Mouse (Mus musculus) stomach, embryonic 16.5 days (tissue): ENCODE results near the gene Echs1. TPM values are rescaled to one million over a fixed set of nuclear protein-coding genes. Genes with fewer than 3 reads are reported as not detected.
"Not testable (repeated sequence)": the region's sequence is repeated elsewhere in the genome, so short reads cannot be mapped to it uniquely, and the experiment has no call there.

ENCODE experiments used
- ATAC-seq: fragments of 200-750 bp; cut with Nextera tagmentation; 2 replicates; pipeline ENCODE4 v1.8.0; 2017; ENCODE audit warnings: moderate number of reproducible peaks, moderate TSS enrichment; ENCODE audit not compliant: insufficient read depth, low FRiP score
- H3K27ac ChIP-seq: fragments of 300-500 bp; sonication (generic); 2 replicates; pipeline ENCODE4 v1.5.1; 2014; ENCODE audit warnings: low read length
- H3K27me3 ChIP-seq: fragments of 300-500 bp; sonication (generic); 2 replicates; pipeline ENCODE4 v1.6.1; 2014; ENCODE audit warnings: low read length, control low read depth, mixed read lengths; ENCODE audit not compliant: control insufficient read depth, insufficient read depth
- H3K36me3 ChIP-seq: fragments of 300-500 bp; sonication (generic); 2 replicates; pipeline ENCODE4 v1.6.1; 2014; ENCODE audit warnings: low read length; ENCODE audit not compliant: control insufficient read depth, insufficient read depth
- H3K4me1 ChIP-seq: fragments of 300-500 bp; sonication (generic); 2 replicates; pipeline ENCODE4 v1.6.1; 2014; ENCODE audit warnings: low read length, control low read depth, mixed read lengths; ENCODE audit not compliant: control insufficient read depth, insufficient read depth
- H3K4me2 ChIP-seq: fragments of 300-500 bp; sonication (generic); 2 replicates; pipeline ENCODE4 v1.6.1; 2014; ENCODE audit warnings: low read depth, low read length, mixed read lengths
- H3K4me3 ChIP-seq: fragments of 300-500 bp; sonication (generic); replicated peaks from 2 replicates; pipeline ENCODE4 v1.5.1; 2014; ENCODE audit warnings: mild to moderate bottlenecking, low read length
- H3K9ac ChIP-seq: fragments of 300-500 bp; sonication (generic); 2 replicates; pipeline ENCODE4 v1.6.1; 2014; ENCODE audit warnings: low read length
- H3K9me3 ChIP-seq: fragments of 300-500 bp; sonication (generic); replicated peaks from 2 replicates; pipeline ENCODE4 v1.6.1; 2016; ENCODE audit warnings: low read length, control low read depth; ENCODE audit not compliant: control insufficient read depth
- whole genome bisulfite sequencing: fragments of 180-500 bp; shearing (Covaris S2); extraction: QIAGEN DNeasy Blood & Tissue Kit; methylation state at CpG from one replicate; pipeline ENCODE4 v1.1.7; 2014; 5-methylcytosine and 5-hydroxymethylcytosine counted together
- polyA plus RNA-seq: library from polyadenylated mRNA; unstranded; fragments of >200 nt; fragmentation: Nextera tagmentation; extraction: Ambion mirVana; gene quantifications from 2 replicates; pipeline ENCODE4 v1.2.1, GENCODE M21; 2015

The Echs1 gene
- polyA plus RNA-seq, 1 experiment from 2014 or later: 156 TPM

DNA sequence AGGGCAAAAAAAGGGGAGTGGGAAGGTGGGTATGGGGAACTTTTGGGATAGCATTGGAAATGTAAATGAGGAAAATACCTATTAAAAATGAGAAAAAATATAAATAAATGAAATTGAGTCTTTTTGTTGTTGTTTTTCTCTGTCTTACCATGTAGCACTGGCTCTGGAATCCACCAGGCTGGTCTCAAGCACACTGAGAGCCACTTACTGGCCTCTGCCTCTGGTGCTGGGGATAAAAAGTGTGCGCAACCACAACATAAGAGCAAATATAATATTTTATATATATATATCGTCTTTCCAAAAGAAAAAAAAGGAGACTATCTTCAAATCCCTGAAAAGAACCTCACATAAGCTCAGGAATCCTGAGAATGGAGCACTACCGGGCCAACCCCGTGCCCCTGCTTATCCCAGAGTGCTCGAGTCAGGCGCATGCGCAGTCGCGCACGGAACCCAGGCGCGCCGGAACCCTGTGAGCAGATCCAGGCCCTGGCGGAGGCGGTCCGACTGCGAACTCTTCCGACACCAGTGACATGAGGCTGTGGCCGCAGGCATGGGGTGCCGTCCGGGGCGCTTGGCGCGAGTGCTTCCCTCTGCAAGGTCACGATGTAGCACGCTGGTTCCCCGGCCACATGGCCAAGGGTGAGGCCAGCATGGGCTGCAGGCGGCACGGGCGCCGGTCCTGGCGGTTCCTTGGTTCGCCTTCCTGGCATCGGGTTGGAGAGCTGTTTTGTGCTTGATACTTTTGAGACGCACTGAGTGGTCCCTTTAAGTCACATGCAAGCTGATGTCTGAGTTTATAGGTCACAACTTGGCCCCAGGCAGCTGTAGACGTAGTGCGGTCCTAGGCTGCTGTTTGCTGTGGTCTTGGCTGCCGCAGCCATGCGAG, 21.1 kb upstream of the Echs1 start, which contains the start of gene Mtg1:
Gene Mtg1 (plus strand): TSS at position 430 of the 886 bp plus-strand sequence.
- H3K4me1 ChIP-seq: peaks cover 5% of the 10 kb centered on the region; the same call in 1 of the 2 replicates
- no peaks in the 10 kb centered on the region for H3K27me3 ChIP-seq
- peak within 1 kb of the TSS; percentile 93 for H3K4me3 ChIP-seq
- H3K36me3 ChIP-seq: peaks cover 2% of the 10 kb centered on the region; the same call in 1 of the 2 replicates
- peak within 1 kb of the TSS; percentile 74; the same call in 1 of the 2 replicates for H3K27ac ChIP-seq
- whole genome bisulfite sequencing: 2% methylated on average over 39 of the region's 39 CpGs
- H3K9ac ChIP-seq: peak within 1 kb of the TSS; percentile 98
- peak within 1 kb of the TSS; percentile 97 for H3K4me2 ChIP-seq
- H3K9me3 ChIP-seq: no peaks in the 10 kb centered on the region
- ATAC-seq: peak; percentile 97

- H3K36me3 ChIP-seq: peaks cover 2% of the 10 kb centered on the region; the same call in 1 of the 2 replicates
- no peaks in the 10 kb centered on the region for H3K27me3 ChIP-seq
- no peak overlapping the region for H3K4me2 ChIP-seq
- peaks cover 5% of the 10 kb centered on the region; the same call in 1 of the 2 replicates for H3K4me1 ChIP-seq
- 78% methylated on average over 5 of the region's 5 CpGs for WGBS
- H3K9me3 ChIP-seq: no peaks in the 10 kb centered on the region
- peak overlapping the region; percentile 42; the same call in 1 of the 2 replicates for H3K27ac ChIP-seq
- ATAC-seq: no peak
- no peak overlapping the region for H3K9ac ChIP-seq
- H3K4me3 ChIP-seq: no peak overlapping the region
Observed at GRCm38 (mm10) chr7:140135106-140135770, 19.0 kb upstream of the Echs1 start.

GRCm38 (mm10) chr7:140134033-140134432, 17.8 kb upstream of the Echs1 start:
- not testable (repeated sequence) for H3K4me2 ChIP-seq, H3K9ac ChIP-seq, H3K27me3 ChIP-seq, H3K4me3 ChIP-seq, H3K9me3 ChIP-seq, ATAC-seq, H3K4me1 ChIP-seq, H3K27ac ChIP-seq
- peaks cover 10% of the 10 kb centered on the region; the same call in 1 of the 2 replicates for H3K36me3 ChIP-seq
- WGBS: 97% methylated on average over 5 of the region's 7 CpGs

DNA sequence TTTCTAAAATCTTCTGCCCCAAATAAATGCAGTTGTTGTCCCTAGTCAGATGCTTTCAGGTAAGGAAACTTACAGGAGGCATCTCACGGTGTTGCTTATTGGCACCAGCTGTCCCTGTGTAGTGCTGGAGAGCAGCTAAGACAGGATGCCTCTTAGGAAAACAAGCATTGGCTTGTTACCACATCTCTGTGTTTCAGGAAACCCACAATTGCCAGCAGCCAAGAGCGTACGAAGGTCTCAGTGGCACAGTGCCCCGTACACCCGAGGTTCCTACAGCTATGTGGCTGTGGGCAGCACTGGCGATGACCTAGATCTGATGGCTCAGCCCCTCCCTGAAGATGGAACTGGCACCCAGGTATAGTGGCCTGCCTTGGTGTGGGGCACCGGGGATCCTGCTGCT, 15.9 kb upstream of the Echs1 start:
- H3K36me3 ChIP-seq: peaks cover 10% of the 10 kb centered on the region; the same call in 1 of the 2 replicates
- H3K4me3 ChIP-seq, H3K4me1 ChIP-seq, H3K9ac ChIP-seq, H3K27ac ChIP-seq, H3K9me3 ChIP-seq, ATAC-seq, H3K4me2 ChIP-seq, H3K27me3 ChIP-seq: not testable (repeated sequence)
- 82% methylated on average over 7 of the region's 7 CpGs for WGBS

DNA sequence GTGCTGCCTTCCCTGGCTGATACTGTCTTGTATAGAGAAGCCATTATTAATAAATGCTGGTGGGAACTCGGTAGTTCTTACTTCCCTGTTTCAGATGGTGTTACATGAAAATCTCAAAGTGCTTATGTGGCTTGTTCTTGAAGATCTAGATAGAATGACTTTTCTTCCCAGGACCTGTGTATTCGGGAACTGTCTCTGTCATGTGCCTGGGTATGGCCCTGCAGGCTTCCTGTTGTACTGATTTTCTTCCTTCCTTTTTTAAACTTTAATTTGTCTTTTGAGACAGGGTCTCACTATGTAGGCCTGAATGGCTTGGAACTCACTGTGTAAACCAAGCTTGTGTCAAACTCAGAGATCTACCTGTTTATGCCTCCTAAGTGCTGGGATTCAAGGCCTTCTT, 11.6 kb upstream of the Echs1 start:
- 84% methylated on average over 2 of the region's 2 CpGs for WGBS
- H3K27me3 ChIP-seq: no peaks in the 10 kb centered on the region

DNA sequence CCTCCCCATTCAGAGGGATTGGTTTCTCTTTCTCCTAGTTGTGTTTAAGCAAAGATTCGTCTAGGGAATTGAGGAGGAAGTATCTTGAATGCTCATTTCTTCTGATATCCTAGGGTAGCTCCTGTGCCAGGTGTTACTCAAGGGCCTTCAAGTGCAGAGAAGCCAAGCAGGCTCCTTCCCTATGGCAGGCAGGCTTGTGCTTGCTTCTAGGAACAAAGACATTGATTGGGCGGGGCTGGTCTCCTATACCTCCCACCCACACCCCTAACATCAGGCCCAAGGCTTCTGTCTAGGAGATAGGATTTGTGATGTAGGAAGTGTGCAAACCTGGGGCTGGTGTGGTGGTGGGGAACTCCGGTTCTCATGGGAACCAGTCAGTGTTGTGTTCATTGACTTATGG, 10.7 kb upstream of the Echs1 start:
- peak overlapping the region; percentile 24 for H3K4me3 ChIP-seq
- 75% methylated on average over 3 of the region's 3 CpGs for WGBS
- peak overlapping the region; percentile 63 for H3K27ac ChIP-seq

More for the DNA sequence above, 11.6 kb upstream of the Echs1 start:
- Histone ChIP-seq H3K36me3 (0 out of 2 replicates have a peak, but pooled peaks cover 8% of the 10 kb centered on the region), H3K4me3 (no peak overlapping the region), H3K4me2 (no peak overlapping the region), H3K4me1 (peaks cover 5% of the 10 kb centered on the region; the same call in 1 of the 2 replicates), H3K27ac (no peak overlapping the region), H3K9me3 (no peaks in the 10 kb centered on the region), H3K9ac (no peak overlapping the region)
- ATAC-seq: no peak

GRCm38 (mm10) chr7:140126022-140126350, 9.7 kb upstream of the Echs1 start:
- Histone ChIP-seq H3K4me1 (peaks cover 5% of the 10 kb centered on the region; the same call in 1 of the 2 replicates), H3K4me3 (peak overlapping the region; percentile 84), H3K9me3 (no peaks in the 10 kb centered on the region), H3K36me3 (0 out of 2 replicates have a peak, but pooled peaks cover 8% of the 10 kb centered on the region), H3K4me2 (peak overlapping the region; percentile 87), H3K27me3 (no peaks in the 10 kb centered on the region), H3K27ac (peak overlapping the region; percentile 71; the same call in 1 of the 2 replicates), H3K9ac (peak overlapping the region; percentile 94)
- WGBS: 5% methylated on average over 5 of the region's 5 CpGs
- no peak for ATAC-seq

More for the DNA sequence above, 10.7 kb upstream of the Echs1 start:
- H3K36me3 ChIP-seq: 0 out of 2 replicates have a peak, but pooled peaks cover 8% of the 10 kb centered on the region
- H3K4me2 ChIP-seq: peak overlapping the region; percentile 45
- peaks cover 5% of the 10 kb centered on the region; the same call in 1 of the 2 replicates for H3K4me1 ChIP-seq
- ATAC-seq: no peak
- H3K9me3 ChIP-seq: no peaks in the 10 kb centered on the region
- peak overlapping the region; percentile 58 for H3K9ac ChIP-seq
- no peaks in the 10 kb centered on the region for H3K27me3 ChIP-seq

GRCm38 (mm10) chr7:140125278-140126021, 9.2 kb upstream of the Echs1 start:
- 0 out of 2 replicates have a peak, but pooled peaks cover 8% of the 10 kb centered on the region for H3K36me3 ChIP-seq
- peak overlapping the region; percentile 84 for H3K4me3 ChIP-seq
- 1% methylated on average over 40 of the region's 40 CpGs for WGBS
- H3K4me2 ChIP-seq: peak overlapping the region; percentile 87
- H3K27me3 ChIP-seq: no peaks in the 10 kb centered on the region
- H3K9me3 ChIP-seq: no peaks in the 10 kb centered on the region
- H3K4me1 ChIP-seq: peaks cover 5% of the 10 kb centered on the region; the same call in 1 of the 2 replicates
- peak overlapping the region; percentile 94 for H3K9ac ChIP-seq
- ATAC-seq: peak; percentile 97
- H3K27ac ChIP-seq: peak overlapping the region; percentile 71; the same call in 1 of the 2 replicates
